Mouse (Mus musculus): ENCODE measurements around the gene Ube2k.

Gene Ube2k

GRCm38 (mm10) chr5:65537420-65538071 lies 513 bp downstream of the Ube2k start:
- DNase-seq (ENCODE audit: extremely low read depth, insufficient read length, low spot score), result no peak

GRCm38 (mm10) chr5:65538121-65538520 lies 1.1 kb downstream of the Ube2k start:
- no peak for DNase-seq (ENCODE audit: extremely low read depth, insufficient read length, low spot score)

- no peak for DNase-seq (ENCODE audit: extremely low read depth, insufficient read length, low spot score)
Observed at GRCm38 (mm10) chr5:65538829-65539228, 1.8 kb downstream of the Ube2k start.

GRCm38 (mm10) chr5:65539786-65540185 lies 2.8 kb downstream of the Ube2k start:
- DNase-seq (ENCODE audit: extremely low read depth, insufficient read length, low spot score), result no peak

GRCm38 (mm10) chr5:65541889-65542288 lies 4.9 kb downstream of the Ube2k start:
- no peak for DNase-seq (ENCODE audit: extremely low read depth, insufficient read length, low spot score)

GRCm38 (mm10) chr5:65543491-65543890 lies 6.5 kb downstream of the Ube2k start:
- DNase-seq (ENCODE audit: extremely low read depth, insufficient read length, low spot score), result no peak

GRCm38 (mm10) chr5:65544616-65545015 lies 7.6 kb downstream of the Ube2k start:
- DNase-seq (ENCODE audit: extremely low read depth, insufficient read length, low spot score), result no peak

GRCm38 (mm10) chr5:65549677-65550076 lies 12.6 kb downstream of the Ube2k start:
- no peak for DNase-seq (ENCODE audit: extremely low read depth, insufficient read length, low spot score)

GRCm38 (mm10) chr5:65557109-65557508 lies 20.1 kb downstream of the Ube2k start:
- no peak for DNase-seq (ENCODE audit: extremely low read depth, insufficient read length, low spot score)

GRCm38 (mm10) chr5:65561125-65561893 lies 24.3 kb downstream of the Ube2k start:
- no peak for DNase-seq (ENCODE audit: extremely low read depth, insufficient read length, low spot score)

- DNase-seq (ENCODE audit: extremely low read depth, insufficient read length, low spot score), result no peak
Observed at GRCm38 (mm10) chr5:65565486-65565885, 28.5 kb downstream of the Ube2k start.

GRCm38 (mm10) chr5:65574876-65575275 lies 37.8 kb downstream of the Ube2k start:
- no peak for DNase-seq (ENCODE audit: extremely low read depth, insufficient read length, low spot score)

GRCm38 (mm10) chr5:65575896-65576295 lies 38.9 kb downstream of the Ube2k start:
- DNase-seq (ENCODE audit: extremely low read depth, insufficient read length, low spot score), result no peak

- no peak for DNase-seq (ENCODE audit: extremely low read depth, insufficient read length, low spot score)
Observed at GRCm38 (mm10) chr5:65578545-65578944, 41.5 kb downstream of the Ube2k start.

- no peak for DNase-seq (ENCODE audit: extremely low read depth, insufficient read length, low spot score)
Observed at GRCm38 (mm10) chr5:65586291-65586690, 49.3 kb downstream of the Ube2k start.

GRCm38 (mm10) chr5:65590199-65590598 lies 53.2 kb downstream of the Ube2k start:
- DNase-seq (ENCODE audit: extremely low read depth, insufficient read length, low spot score), result no peak

- DNase-seq (ENCODE audit: extremely low read depth, insufficient read length, low spot score), result no peak
Observed at GRCm38 (mm10) chr5:65592421-65592820, 55.4 kb downstream of the Ube2k start.

- DNase-seq (ENCODE audit: extremely low read depth, insufficient read length, low spot score), result no peak
Observed at GRCm38 (mm10) chr5:65599681-65600080, 62.6 kb downstream of the Ube2k start.

GRCm38 (mm10) chr5:65606820-65607219 lies 69.8 kb downstream of the Ube2k start:
- DNase-seq (ENCODE audit: extremely low read depth, insufficient read length, low spot score), result no peak

GRCm38 (mm10) chr5:65609769-65610168 lies 72.7 kb downstream of the Ube2k start:
- no peak for DNase-seq (ENCODE audit: extremely low read depth, insufficient read length, low spot score)

GRCm38 (mm10) chr5:65610541-65610940 lies 73.5 kb downstream of the Ube2k start:
- no peak for DNase-seq (ENCODE audit: extremely low read depth, insufficient read length, low spot score)

Data from 3134 (cell line).